Mouse (Mus musculus) heart, postnatal 0 days (tissue): ENCODE measurements at regions not wholly inside any gene's neighbourhood (a gene's known extent, or its start where the extent isn't known, plus 50 kb on each side); places are given as distances from the start of the nearest gene placed in this dataset.

Source experiments
- ATAC-seq: fragments of 200-750 bp; cut with Nextera tagmentation; 2 replicates; pipeline ENCODE4 v1.8.0; 2017; ENCODE audit warnings: low read depth, moderate number of reproducible peaks, moderate library complexity; ENCODE audit not compliant: insufficient read depth
- DNase-seq: peaks from one replicate; pipeline ENCODE4 v3.0.0-alpha.2; 2016; ENCODE audit warnings: low spot score
- H3K27ac ChIP-seq: fragments of 300-500 bp; sonication (generic); 2 replicates; pipeline ENCODE4 v1.5.1; 2014; ENCODE audit warnings: low read depth, mild to moderate bottlenecking
- H3K27me3 ChIP-seq: fragments of 300-500 bp; sonication (generic); 2 replicates; pipeline ENCODE4 v1.6.1; 2014; ENCODE audit warnings: low read length, mixed read lengths; ENCODE audit not compliant: control insufficient read depth, insufficient read depth
- H3K36me3 ChIP-seq: fragments of 300-500 bp; sonication (generic); replicated peaks from 2 replicates; pipeline ENCODE4 v1.6.1; 2014; ENCODE audit warnings: low read length, mixed read lengths; ENCODE audit not compliant: control insufficient read depth, insufficient read depth
- H3K4me1 ChIP-seq: fragments of 300-500 bp; sonication (generic); 2 replicates; pipeline ENCODE4 v1.6.1; 2014; ENCODE audit warnings: antibody characterized with exemption; ENCODE audit not compliant: control insufficient read depth, insufficient read depth
- H3K4me2 ChIP-seq: fragments of 300-500 bp; sonication (generic); 2 replicates; pipeline ENCODE4 v1.6.1; 2014; ENCODE audit warnings: low read depth, mild to moderate bottlenecking, low read length, moderate library complexity
- H3K4me3 ChIP-seq: fragments of 300-500 bp; sonication (generic); 2 replicates; pipeline ENCODE4 v1.5.1; 2014; ENCODE audit warnings: low read depth, low read length
- H3K9ac ChIP-seq: fragments of 300-500 bp; sonication (generic); replicated peaks from 2 replicates; pipeline ENCODE4 v1.6.1; 2014; ENCODE audit warnings: low read depth, low read length, mixed read lengths
- H3K9me3 ChIP-seq: fragments of 300-500 bp; sonication (generic); replicated peaks from 2 replicates; pipeline ENCODE4 v1.6.1; 2016; ENCODE audit warnings: low read length; ENCODE audit not compliant: control insufficient read depth
- CTCF ChIP-seq: IDR thresholded peaks from 2 replicates; pipeline ENCODE4 v1.5.1; 2016; ENCODE audit warnings: antibody characterized with exemption, control low read depth, low read depth
- EP300 ChIP-seq: IDR thresholded peaks from 2 replicates; pipeline ENCODE4 v1.6.1; 2016; ENCODE audit warnings: antibody characterized with exemption, low read depth
- WGBS: fragments of 180-500 bp; shearing (Covaris S2); extraction: QIAGEN DNeasy Blood & Tissue Kit; methylation state at CpG from one replicate; pipeline ENCODE4 v1.1.7; 2014; 5-methylcytosine and 5-hydroxymethylcytosine counted together

- Histone ChIP-seq H3K9me3 (no peaks in the 10 kb centered on the region), H3K4me3 (no peak overlapping the region), H3K4me1 (no peaks in the 10 kb centered on the region), H3K9ac (no peak overlapping the region), H3K27me3 (no peaks in the 10 kb centered on the region), H3K27ac (no peak overlapping the region), H3K4me2 (no peak overlapping the region), H3K36me3 (no peaks in the 10 kb centered on the region)
- TF ChIP-seq CTCF (no peak), EP300 (no peak)
- no peak for DNase-seq
- ATAC-seq: no peak
Observed at GRCm38 (mm10) chr16:71780945-71781344, 527.2 kb upstream of the Robo1 start.

GRCm38 (mm10) chr16:71812840-71813239, 495.3 kb upstream of the Robo1 start:
- no peak overlapping the region for H3K9ac ChIP-seq
- no peak overlapping the region for H3K4me3 ChIP-seq
- ATAC-seq (no peak), DNase-seq (no peak)
- H3K27ac ChIP-seq: no peak overlapping the region
- TF ChIP-seq CTCF (no peak), EP300 (no peak)
- no peaks in the 10 kb centered on the region for H3K9me3 ChIP-seq
- H3K4me2 ChIP-seq: no peak overlapping the region
- no peaks in the 10 kb centered on the region for H3K4me1 ChIP-seq
- no peaks in the 10 kb centered on the region for H3K36me3 ChIP-seq
- 79% methylated on average over 5 of the region's 5 CpGs for WGBS
- no peaks in the 10 kb centered on the region for H3K27me3 ChIP-seq

- Histone ChIP-seq H3K4me3 (no peak overlapping the region), H3K27me3 (no peaks in the 10 kb centered on the region), H3K36me3 (no peaks in the 10 kb centered on the region), H3K27ac (no peak overlapping the region), H3K4me2 (no peak overlapping the region), H3K4me1 (no peaks in the 10 kb centered on the region), H3K9ac (no peak overlapping the region), H3K9me3 (no peaks in the 10 kb centered on the region)
- TF ChIP-seq EP300 (no peak), CTCF (no peak)
- DNase-seq (no peak), ATAC-seq (no peak)
- WGBS: 73% methylated on average over 2 of the region's 2 CpGs
Observed at GRCm38 (mm10) chr16:71835325-71835724, 472.8 kb upstream of the Robo1 start.

GRCm38 (mm10) chr16:71850097-71850496, 458.0 kb upstream of the Robo1 start:
- Histone ChIP-seq H3K4me3 (no peak overlapping the region), H3K27ac (no peak overlapping the region), H3K4me1 (no peaks in the 10 kb centered on the region), H3K9me3 (no peaks in the 10 kb centered on the region), H3K4me2 (no peak overlapping the region), H3K27me3 (no peaks in the 10 kb centered on the region), H3K36me3 (no peaks in the 10 kb centered on the region), H3K9ac (no peak overlapping the region)
- TF ChIP-seq CTCF (no peak), EP300 (no peak)
- DNase-seq: no peak
- 74% methylated on average over 3 of the region's 3 CpGs for WGBS
- ATAC-seq: no peak

- Histone ChIP-seq H3K4me2 (no peak overlapping the region), H3K4me1 (no peaks in the 10 kb centered on the region), H3K4me3 (no peak overlapping the region), H3K9me3 (no peaks in the 10 kb centered on the region), H3K9ac (no peak overlapping the region), H3K27ac (no peak overlapping the region), H3K27me3 (no peaks in the 10 kb centered on the region), H3K36me3 (no peaks in the 10 kb centered on the region)
- 37% methylated on average over 3 of the region's 3 CpGs for WGBS
- TF ChIP-seq EP300 (no peak), CTCF (no peak)
- ATAC-seq (no peak), DNase-seq (no peak)
Observed at GRCm38 (mm10) chr16:71851590-71852190, 456.4 kb upstream of the Robo1 start.

- Histone ChIP-seq H3K27me3 (no peaks in the 10 kb centered on the region), H3K9me3 (no peaks in the 10 kb centered on the region), H3K9ac (no peak overlapping the region), H3K27ac (no peak overlapping the region), H3K36me3 (no peaks in the 10 kb centered on the region), H3K4me1 (no peaks in the 10 kb centered on the region), H3K4me2 (no peak overlapping the region), H3K4me3 (no peak overlapping the region)
- DNase-seq: no peak
- ATAC-seq: no peak
- no peak for TF ChIP-seq CTCF
- no peak for TF ChIP-seq EP300
Observed at GRCm38 (mm10) chr16:71857877-71858276, 450.2 kb upstream of the Robo1 start.
